Mouse (Mus musculus) 416B (cell line): Measurements from ENCODE around the gene Nes.
A peak's percentile ranks its signal among the peaks of the same experiment; 100 is the strongest.

Experiments used
- DNase-seq: peaks from one replicate; pipeline ENCODE4 v3.0.0; 2011; ENCODE audit warnings: low read depth

Gene Nes

DNA sequence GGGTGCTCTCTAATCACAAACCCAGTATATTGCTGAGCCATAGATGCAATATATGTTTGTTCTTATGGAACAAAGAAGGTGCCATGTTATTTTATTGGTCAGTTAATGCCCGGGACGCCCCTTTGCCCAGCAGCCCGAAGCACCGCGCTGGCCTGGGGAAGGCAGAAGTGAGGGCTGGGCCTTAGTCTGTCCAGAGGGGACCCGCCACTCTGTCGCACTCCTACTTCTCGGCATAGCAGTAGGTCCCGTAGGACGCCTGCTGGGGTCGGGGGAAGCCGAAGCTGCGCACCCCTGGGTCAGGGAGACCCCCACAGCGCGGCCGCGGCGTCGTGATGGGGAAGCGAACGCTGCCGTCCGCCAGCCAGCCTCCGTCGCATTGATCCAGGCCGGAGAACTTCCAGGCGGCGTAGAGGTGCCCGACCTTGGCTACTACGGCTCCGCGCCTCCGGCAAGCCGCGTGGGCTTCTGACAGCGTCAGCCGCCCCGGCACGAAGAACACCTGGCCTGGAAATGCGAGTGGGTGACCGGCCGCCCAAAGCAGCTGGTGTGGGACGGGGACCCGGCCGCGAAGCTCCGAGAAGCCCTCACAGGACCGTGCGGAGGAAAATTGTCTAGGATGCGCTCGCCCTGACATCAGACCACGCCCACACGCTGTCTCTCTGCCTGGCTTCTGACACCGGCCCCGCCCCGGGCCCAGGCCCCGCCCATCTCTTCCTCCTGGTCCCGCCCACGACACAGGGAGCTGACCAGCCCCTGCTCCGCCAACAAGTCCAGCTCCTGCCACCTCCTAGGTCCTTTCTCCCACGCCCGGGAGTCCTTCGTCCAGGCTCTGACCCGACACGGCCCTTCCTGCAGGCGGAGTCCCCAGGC is 51.7 kb downstream of the Nes start:
- DNase-seq: no peak

DNA sequence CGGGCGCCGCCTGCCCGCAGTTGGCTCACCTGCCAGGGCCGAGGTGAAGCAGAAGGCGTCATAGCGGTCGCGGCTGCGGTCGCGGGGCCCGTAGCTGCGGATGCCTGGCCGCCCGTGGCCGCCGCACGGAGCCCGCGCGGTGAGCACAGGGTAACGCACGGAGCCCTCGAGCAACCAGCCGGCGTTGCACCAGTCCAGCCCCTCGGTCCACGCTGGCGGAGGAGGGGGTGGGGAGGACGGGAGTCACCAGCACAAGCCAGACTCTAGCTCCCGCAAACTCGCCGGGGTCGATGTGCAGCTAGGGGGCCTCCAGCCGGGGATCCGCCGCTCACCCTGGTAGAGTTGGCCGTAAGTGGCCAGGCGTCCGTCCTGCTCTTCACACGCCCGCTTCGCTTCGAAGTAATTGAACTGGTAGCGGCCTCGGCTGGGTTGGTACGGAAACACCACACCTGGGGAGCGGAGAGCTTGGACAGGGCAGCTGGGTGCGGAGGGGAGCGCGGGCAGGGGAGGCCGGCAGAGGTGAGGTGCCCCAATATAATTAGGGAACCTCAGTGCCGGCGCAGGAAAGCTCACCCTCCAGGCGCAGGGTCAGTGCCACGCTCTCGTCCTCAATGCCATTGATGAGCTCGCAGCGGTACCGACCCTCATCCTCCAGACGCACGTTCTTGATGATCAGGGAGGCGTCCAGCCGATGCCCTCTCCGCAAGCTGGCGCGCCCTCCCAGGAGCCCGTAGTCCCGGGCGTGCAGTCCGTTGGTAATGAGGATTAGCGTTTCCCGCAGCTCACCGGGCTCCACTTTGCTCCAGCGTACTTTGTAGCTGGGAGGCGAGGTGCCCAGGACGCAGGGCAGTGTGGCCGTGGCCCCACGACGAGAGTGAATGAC is 52.6 kb downstream of the Nes start:
- DNase-seq: no peak

DNA sequence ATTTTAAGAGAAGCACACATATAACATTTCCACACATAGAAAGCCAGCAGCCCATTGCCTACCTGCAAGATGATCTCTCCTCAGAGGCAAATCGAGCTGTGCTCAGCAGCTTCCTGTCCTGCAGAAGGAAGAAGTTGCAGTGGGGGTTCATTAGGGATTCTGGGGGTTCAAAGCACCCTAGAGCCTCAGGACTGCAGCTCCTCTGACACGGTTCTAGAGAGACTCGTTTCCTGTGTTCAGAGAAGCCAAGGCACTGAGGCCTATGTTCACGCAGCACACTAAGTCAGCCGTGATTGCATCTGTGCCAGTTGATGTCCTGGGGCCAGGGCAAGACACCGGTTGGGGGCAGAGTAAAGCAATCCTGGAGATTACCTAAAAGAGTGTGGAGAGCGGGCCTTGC is 55.9 kb downstream of the Nes start:
- no peak for DNase-seq

DNA sequence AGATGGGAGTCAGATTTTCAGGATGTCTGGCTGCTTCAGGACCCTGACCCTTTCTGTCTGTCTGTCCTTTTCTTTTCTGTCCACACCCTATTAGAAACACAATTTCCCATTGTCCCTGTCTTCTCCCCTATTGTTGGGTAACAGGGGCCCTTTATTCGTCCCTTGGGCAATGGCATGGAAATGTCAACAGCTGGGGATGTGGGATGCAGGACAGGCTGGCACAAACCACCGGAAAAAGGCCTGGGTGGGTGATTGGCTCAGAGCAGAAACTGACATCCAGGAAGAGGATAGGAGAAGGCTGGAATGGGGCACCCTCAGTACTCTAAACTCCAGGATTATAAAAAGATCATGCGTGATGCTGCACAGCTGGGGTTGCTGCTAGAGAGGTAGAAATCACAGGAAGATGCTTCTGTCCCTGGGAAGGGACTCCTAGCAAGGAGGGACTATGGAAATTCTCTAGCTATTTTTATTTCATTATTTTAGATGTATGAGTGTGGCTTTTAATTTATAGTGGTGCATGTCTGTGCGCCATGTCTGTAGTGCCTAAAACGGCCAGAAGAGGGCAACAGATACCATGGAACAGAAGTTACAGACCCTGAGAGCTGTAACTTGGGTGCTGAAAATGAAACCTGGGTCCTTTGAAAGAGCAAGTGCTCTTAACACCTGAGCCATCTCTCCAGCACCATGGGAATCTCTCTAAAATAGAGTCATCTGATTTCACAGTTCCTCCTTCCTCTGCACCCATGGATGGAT is 56.7 kb downstream of the Nes start, which contains the start of gene Hapln2:
Gene Hapln2 (minus strand): TSS at position 150 of the 753 bp plus-strand sequence.
- DNase-seq: peak; percentile 44
